Mouse (Mus musculus) layer of hippocampus, postnatal 25 days (tissue): ENCODE results near the gene Rgs10. TPM values are rescaled to one million over a fixed set of nuclear protein-coding genes. Genes with fewer than 3 reads are reported as not detected.

Experiments used
- DNase-seq, 2 experiments: peaks; one replicate each; pipeline ENCODE4 v3.0.0; 2022; ENCODE audit warnings: mixed read lengths in 2 of 2, low spot score in 1 of 2; ENCODE audit errors: extremely low spot score in 1 of 2
- total RNA-seq, 2 experiments: library from RNA; stranded (reverse); gene quantifications; 2 replicates each; pipeline ENCODE4 v1.2.3; 2021

The Rgs10 gene
- total RNA-seq, 2 experiments from 2014 or later = 42.3 to 48.8 TPM

DNA sequence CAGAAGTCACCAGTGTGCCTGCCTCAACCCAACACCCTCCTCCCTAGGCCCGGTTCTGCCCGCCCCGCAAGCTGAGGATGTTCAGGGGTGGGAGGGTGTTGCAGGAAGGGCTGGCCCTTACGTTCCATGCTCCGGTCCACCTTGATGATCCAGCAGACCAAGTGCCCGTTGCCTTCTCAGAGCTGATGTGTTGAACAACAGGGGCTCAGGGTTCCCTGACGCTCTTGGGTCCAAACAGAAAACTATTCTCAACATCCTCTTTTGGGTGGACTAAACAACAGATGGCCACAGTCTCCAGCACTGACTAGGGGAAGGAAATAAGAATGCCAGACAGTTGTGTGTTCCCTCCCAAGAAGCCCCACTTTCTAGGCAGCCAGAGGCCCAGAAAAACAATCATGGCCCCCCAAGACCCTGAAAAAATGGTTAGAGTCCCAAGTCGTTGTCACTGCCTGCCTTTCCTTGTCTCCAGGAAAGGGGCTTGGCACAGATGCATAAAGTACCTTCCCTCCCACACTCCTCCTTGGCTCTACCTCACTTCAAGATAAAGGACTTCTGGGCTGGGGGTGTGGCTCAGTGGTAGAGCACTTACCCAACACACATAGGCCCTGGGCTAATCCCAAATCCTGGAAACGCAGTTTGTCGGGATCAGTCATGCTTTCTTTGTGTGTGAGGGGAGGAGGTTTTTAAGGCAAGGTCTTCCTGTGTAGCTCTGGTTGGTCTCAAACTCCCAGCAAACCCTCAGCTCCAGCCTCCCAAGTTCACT lies 6.3 kb downstream of the Rgs10 start:
- no peak for DNase-seq

DNA sequence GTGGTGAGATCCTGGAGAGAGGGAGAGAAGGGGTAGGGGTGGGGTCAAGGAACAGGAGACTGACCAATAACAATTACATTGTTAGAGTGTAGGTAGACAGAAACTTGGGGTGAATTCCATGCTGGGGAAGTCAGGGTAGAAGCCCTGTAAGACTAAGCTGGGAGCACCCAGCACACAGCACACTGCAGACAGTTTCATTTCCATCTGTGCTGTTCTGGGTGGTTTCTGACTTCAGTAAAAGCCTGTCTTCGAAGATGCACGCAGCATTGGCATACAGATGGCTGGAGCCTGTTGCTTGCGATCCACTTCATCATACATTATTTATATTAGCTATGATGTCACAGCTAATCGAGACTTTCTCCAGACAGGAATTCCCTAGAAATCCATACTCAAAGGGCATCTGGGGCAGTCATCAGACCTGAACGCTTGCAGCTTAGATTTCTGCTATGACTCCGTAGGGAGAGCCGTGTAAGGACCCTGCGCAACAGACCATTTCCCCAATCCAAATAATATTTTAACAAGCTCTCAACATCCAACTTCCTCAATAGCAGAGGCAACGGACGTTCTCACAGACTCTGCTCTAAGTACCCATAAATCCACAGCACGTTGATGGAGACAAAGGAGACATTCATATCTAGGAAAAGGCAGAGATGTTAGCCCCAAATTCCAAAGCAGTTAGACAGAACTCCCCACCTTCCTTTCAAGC lies 7.7 kb downstream of the Rgs10 start:
- DNase-seq = no peak

DNA sequence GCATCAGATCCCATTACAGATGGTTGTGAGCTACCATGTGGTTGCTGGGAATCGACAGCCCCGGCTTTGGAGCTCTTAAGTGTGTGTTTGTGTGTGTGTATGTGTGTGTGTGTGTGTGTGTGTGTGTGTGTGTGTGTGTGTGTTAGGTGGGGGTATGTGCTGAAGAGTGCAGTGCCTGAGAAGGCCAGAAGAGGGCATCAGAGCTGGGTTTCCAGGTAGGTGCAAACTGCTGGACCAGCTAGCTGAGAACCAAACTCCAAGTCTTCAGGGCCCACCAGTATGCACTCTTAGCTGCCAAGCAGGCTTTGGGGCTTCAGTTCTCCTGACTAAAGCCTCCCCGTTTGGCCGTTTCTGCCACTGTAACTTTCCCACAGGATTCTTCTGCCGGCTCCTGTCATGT lies 10.3 kb downstream of the Rgs10 start:
- DNase-seq = no peak

DNA sequence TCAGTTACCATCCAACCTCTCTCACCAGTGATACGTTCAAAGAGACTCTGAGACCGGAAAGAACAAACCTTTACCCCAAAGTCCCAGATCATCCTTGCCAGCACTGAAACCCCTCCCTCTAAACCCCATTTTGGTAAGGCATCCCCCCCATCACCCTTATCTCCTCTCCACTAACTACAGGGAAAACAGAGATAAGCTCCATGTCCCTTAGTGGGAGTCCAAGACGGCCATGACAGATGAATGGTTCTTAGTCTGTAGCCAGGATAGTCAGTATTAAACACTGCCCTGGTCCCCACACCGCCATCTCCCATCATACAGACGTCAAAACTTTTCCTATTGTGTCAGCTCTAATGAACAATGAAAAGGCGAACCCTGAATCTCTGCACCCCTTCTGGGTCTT lies 14.6 kb downstream of the Rgs10 start:
- no peak for DNase-seq

DNA sequence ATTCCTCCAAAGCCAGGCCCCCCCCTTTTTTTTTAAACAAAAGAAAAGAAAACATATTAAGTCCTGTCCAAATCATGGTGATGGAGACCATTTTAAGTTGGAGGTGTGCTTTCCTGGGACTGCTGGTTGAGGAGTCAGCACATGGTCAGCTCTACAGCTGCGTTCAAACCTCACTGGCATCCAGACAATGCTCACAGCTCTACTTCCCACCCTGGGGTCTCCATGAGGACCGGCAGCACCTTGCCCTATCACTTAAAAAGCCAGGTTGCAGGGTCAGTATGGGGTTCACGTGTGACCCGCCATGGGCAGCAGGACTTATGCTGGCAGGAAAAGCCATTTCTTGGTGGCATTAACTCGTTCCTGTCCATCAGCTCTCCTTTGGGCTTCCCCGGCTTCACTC lies 15.0 kb downstream of the Rgs10 start:
- DNase-seq = no peak

DNA sequence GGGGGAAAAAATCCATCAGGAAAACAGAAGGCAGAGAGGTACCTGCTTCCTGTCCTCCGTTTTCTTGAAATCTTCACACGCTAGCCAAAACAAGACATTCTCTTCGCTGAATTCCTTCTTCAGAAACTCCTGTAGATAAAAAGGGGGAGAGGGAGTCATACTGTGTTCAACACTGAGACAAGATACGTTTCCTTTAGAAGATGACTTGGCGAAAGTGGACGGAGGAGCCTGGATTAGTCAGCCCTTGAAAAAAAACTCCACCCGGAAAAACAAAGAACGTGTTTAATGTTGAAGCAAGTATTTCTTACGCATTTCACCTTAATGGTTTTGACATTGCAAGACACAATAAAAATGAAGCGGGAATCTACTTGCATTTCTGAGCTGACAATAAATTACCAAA lies 15.4 kb downstream of the Rgs10 start:
- no peak for DNase-seq

DNA sequence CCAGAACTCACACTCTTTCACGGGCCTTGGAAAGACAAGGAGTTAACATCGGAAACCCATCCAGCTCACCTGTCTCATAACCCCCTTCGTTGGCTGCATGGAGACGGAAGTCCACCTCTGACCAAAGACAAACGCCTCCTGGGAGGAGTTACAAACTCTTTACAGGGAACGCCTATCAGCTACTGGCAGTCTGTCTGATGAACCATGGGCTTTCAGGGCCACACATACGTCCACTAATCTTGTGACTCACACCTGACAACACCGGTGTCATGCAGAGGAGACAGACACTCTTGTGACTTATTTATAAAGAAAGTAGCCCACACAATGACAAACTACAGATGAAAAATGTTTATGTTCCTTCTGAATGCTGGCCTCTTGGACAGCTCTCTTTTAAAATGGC lies 16.0 kb downstream of the Rgs10 start:
- no peak for DNase-seq

DNA sequence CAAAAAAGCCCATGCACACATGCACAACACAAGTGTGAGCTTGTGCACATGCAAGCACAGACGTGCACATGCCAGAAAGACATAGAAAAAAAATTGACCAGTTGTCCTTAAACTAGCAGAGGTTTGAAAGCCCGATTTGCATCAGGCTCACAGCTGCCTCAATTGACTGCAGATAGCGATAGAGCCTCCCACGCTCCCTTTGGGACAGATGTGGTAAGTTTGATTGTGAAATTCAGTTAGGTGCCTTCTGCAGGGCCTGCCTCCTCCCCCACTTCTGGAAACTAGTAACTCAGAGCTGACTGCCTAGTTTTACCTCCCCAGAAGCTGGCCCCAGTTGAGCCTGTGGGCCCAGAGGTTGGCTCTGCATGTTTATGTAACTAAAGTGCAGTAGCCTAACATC lies 19.9 kb downstream of the Rgs10 start:
- DNase-seq = no peak

DNA sequence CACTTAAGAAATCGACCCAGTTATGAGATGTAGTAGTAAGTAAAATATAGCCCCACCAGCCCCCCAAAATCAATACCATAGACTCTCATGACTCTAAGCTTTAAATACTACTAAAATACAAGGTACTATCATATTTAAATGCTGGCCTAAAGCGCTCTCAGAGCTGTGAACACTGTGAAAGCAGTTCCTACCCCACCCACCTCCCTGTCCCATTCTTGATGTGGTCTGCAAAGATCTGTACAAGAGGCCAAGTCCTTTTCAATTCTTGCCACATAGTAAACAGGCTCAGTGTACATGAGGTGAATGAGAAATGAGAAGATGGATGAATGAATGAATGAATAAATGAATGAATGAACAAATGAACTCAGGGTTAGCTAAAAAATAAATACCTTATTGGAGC lies 21.5 kb downstream of the Rgs10 start:
- DNase-seq = no peak

DNA sequence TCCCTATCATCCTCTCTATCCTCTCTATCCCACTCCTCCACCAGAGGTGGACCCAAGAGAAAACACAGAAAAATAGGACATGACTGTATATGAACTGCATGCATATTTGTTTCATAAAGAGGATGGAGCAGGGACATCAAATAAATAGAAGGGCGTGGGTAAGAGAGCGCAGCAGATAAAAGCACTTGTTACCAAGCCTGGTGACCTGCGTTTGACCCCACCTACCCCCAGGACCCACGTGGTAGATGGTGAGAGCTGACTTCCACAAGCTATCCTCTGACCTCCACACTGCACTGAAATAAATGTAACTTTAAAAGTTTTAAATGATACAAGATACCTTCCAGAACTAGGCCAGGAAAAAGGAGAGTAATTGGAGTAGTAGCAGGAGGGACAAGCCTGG lies 24.8 kb downstream of the Rgs10 start:
- DNase-seq = no peak

DNA sequence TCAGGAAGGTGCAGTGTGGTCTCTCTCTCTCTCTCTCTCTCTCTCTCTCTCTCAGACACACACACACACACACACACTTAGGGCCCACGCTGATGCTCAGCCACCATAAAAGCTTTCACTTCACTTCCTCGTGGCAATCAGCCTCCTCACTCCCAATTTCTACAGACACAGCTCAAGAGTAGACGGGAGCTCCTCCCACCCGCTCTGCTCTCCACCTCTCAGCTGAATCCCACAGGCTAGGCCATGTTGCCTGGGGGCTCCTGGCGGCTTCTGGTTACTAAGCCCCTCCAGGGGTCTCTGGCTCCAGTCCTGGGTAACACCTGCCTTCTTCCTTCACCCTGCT lies 25.6 kb downstream of the Rgs10 start:
- DNase-seq = no peak

DNA sequence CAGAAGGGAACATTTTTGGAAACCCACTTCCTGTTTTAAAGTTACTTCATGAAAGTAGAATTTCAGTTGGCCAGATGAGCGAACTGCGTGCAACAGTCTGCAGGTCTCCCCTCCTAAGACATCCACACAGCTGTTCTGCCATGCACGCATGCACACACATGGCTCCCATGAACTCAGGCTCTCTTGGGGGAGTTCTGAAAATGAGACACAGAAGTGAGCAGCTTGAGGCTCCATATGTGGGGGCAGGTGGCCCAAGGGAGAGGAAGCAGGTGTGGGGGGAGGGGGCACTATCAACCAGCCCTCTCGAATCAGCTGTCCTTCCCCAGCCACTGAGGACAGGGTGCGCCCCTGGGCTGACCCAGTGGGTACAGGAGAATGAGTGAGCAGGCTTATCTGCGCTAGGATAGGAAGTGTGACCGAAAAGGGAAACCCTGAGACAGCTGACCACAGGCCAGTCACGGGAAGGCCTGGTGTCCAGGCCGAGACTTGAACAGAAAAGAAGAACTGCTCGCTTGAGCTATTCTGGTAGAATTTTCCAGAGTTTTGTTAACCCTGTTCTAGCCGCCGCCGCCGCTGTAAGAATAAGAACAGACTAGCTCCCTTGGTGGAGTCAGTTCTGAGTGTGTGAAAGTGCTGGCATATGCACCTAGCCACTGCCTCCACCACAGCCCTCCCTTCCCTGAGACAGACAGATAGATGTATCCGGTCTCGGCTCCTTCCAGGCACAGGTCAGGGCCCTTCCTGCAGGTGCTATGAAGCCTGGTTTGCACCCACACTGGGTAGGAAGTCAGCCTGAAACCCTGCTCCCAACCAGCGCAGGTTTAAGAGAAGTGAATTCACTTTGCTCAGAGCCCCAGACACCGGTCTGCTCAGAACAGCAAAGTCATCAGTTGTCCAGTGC lies 26.2 kb downstream of the Rgs10 start:
- DNase-seq = no peak

DNA sequence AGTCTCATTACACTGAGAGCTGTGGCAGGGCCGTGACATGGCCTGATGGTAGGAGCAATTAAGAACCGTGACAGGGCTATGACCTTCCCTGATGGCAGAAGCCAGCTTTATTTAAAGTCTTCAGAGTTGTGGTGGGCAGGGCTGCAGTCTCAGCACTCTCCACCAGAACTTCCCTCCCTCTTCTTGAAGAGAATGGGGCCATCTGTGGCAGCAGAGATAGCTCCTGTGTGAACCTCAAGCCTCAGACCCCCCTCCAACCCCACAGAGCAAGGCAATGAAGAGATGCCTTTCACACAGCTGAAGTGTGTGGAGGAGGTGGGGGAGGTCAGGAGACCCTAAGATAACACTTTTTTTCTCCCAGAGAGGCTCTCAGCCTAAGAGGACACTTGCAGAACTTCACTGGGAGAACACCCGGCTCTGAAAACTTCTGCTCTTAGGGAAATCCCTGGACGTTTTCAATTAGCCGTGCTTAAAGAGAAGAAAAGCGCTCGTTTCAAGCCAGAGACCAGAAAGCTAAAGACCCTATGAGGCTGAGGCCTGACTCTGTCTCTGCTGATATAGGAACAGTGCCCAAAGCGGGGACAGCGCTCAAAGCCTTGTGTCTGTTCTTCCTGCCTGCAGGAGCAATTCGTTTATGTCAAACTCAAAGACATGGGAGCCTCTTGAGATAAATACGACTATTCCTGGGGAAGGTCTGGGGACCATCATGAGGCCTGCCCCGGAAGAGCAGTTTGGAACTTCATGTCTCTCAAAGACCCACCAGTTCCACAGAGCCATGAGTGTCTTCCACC lies 27.1 kb downstream of the Rgs10 start:
- no peak for DNase-seq

DNA sequence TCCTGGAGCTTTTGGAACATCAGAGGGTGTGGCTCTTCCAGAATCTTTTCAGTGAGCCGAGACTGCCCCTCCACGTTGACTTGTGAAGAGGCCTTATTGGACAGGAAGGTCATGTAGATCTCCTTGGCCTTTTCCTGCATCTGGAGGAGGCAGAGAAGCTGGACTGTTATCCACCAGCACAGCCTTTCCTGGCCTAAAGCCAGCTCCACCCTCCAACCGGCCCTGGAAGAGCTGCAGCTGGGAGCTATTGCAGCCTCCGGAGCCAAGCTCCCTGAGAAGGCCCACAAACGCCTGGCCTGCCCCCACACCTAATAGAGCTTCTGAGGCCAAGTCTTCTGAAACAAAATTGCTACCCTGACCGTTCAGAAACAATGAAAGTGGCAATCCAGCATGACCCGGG lies 29.6 kb downstream of the Rgs10 start:
- peak in 1 of 2 experiments; percentile 25 for DNase-seq

DNA sequence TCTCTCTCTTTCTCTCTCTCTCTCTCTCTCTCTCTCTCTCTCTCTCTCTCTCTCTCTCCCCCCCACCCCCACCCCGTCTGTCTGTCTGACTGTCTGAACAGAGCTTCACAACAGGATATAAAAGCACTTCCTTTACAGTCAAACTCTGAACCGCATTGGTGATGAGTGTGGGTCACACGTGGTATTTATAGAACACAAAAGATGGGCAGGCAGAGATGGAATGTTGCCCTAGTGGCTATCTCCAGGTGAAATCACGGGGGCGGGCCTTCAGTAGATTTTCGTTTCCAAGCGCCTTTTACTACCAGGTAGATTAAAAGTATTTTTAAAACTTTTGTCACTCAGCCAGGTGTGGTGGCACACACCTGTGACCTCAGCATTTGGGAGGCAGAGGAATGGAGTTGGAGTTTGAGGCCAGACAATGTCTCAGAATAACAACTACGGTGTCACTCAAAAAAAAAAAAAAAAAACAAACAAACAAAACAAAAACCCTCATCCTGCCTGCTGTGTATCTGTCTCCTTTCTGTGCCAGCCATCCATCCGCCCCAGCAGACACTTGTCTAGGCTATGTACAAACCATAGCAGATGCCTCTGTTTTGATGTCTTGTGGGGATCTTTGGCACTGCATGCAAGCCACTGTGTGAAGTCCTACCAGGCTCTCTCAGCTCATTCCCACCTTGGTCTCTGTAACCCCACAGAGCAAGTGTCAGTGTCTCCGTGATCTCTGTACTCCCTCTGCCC lies 34.7 kb downstream of the Rgs10 start:
- DNase-seq = no peak

DNA sequence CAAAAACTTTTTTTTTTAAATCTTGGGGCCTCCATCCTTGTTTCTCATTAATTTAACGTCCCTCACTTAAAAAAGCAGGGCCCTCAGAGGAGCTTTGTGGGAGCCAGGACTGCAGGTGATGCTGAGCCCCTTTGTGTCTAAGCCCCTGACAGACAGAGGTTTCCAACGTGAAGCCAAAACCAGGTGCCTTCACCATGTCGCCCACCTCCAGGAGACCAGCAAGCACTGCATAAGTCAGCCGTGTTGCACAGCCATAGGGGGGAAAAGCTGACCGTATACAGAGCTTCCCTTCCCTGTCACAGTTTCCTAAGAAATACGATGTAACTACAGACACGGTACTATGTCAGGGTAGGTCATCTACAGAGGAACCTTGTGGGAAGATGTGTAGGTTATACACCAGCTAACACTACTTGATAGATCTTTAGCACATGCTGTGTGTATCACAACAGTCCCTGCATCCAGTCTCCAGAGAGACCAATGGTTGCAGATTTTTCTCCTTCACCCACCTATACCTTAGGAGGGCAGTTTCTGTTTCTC lies 35.3 kb downstream of the Rgs10 start:
- no peak for DNase-seq

DNA sequence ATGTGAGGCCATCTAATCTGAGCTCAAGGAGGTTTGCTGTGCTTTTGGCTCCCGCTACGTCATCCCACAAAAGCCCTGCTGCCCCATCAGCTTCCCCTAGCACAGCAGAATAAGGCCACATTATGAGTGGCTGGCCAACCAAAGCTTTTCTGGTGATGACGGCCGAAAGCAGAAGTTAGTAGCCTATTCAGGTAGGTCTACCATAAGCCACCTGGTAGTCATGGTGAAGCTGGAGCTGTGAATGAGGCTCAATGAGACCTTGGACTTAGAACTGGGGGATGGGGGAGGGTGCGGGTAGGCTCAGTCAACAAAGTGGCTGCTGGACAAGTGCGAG lies 36.1 kb downstream of the Rgs10 start:
- no peak for DNase-seq

DNA sequence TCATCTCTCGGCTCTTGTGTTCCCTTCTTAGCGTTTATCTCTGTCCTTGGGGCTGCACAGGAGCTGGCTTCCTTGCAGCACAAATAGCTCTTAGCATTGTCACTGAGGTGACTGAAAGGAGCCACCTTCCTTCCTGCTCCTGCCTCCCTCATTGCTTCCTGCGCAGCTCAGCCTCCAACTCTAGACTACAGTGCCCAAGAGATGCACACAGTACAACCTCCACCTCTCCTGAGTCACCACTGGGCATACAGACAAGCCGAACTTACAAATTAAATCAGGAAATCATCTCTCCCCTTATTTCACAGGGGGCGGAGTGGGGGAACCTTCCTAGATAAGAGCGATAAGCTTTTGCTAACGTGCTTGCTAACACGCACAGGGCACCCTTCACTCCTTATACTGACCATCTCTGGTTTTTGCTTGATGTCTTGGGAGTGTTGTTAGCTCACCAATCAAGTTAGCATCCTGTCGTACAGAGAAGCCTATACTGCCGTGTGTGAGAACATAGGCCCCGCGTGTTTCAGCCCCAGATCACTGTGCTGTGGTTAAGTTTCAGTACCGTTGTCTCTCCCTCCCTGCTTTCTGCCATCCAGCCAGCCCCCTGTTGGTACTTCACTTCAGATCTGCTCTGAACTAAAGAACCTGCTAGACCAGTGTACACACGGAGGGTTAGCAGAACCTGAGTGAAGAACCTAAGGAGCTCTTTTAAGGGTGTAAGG lies 36.6 kb downstream of the Rgs10 start:
- DNase-seq = no peak

DNA sequence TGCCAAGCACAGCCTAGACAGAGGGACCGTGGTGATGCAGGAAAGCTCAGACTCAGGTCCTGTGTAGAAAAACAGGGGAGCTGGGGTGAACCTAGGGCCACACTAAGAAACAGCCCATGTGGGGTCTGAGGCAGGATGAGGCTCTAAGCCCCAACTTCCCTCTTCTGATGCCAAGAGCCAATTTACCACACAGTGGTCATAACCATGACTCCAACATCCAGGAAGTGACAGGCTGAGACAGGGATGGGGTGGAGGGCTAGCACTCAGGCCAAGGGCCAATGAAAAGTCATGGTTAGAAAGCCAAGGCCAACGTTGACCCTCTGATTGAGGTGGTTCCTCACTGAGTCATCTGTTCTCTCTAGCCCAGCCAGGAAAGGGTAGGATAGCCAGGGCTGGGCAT lies 37.6 kb downstream of the Rgs10 start:
- no peak for DNase-seq
